Mouse (Mus musculus): Measurements from ENCODE around the gene Eid2b.

- TF ChIP-seq GATA1 (IDR thresholded peaks at IDR 0.05; ENCODE audit: low read length) (no peak), TAL1 (IDR thresholded peaks at IDR 0.05; ENCODE audit: low read length) (no peak)
Observed at GRCm38 (mm10) chr7:28268576-28268975, 9.0 kb upstream of the Eid2b start.
